Mouse (Mus musculus): Measurements from ENCODE around the gene AI854703.

GRCm38 (mm10) chr6:48578736-48579135 is 47.8 kb upstream of the AI854703 start:
- TF ChIP-seq TAL1 (conservative IDR thresholded peaks at IDR 0.05; ENCODE audit: low read depth, low read length) (no peak), CTCF (IDR thresholded peaks at IDR 0.05; ENCODE audit: low read depth, low read length) (no peak)
